Mouse (Mus musculus) mouse embryonic stem cell (cell line): ENCODE data around the gene Mesp1.

Experiments
- in situ Hi-C, 2 experiments: fragments of 300-500 bp; cut with MboI; formaldehyde crosslinking; loops; 1 replicate in 1 of 2; 3 replicates in 1 of 2; pipeline ENCODE4 v1.14.3; 2019 to 2020; ENCODE audit warnings: low sequenced_read_pairs in 2 of 2, low pct_unique_long_range_greater_than_20kb in 1 of 2, mixed read lengths in 1 of 2; ENCODE audit not compliant: unreplicated experiment in 1 of 2

The Mesp1 gene

GRCm38 (mm10) chr7:79793688-79794087, at the start of gene Mesp1:
Gene Mesp1 (minus strand): TSS chr7:79793788.
- in situ Hi-C loops, result loop anchor here in 1 of 2 experiments (10.0 kb wide), 1 partner anchor 201 kb away; no protein-coding TSS in a partner anchor

- in situ Hi-C loops, result no loop called here
Measured at GRCm38 (mm10) chr7:79842163-79842562, 48.6 kb upstream of the Mesp1 start.

DNA sequence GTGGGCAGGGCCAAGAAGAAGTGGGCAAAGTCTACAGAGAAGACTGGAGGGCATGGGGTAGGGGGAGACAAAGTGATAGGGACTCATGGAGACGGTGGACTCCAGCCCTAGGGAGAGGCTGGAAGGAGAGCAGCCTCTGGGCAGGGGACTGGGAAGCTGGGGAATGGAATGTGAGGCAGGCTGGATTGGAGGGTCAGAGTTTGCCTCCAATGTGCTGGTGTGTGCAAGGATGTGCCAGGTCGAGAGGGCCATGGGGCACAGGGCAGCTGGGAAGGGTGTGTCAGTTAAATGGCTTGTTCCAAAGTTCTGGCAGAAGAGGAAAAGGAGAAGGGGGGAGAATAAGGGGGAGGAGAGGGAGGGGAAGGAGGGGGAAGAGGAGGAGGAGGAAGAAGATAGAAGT, 43.7 kb upstream of the Mesp1 start:
- in situ Hi-C loops, result no loop called here

GRCm38 (mm10) chr7:79835196-79835595, 41.6 kb upstream of the Mesp1 start:
- in situ Hi-C loops, result no loop called here

- in situ Hi-C loops, result no loop called here
Measured at GRCm38 (mm10) chr7:79832980-79833379, 39.4 kb upstream of the Mesp1 start.

- in situ Hi-C loops, result no loop called here
Measured at GRCm38 (mm10) chr7:79831585-79831984, 38.0 kb upstream of the Mesp1 start.

GRCm38 (mm10) chr7:79831145-79831544, 37.6 kb upstream of the Mesp1 start:
- in situ Hi-C loops, result no loop called here

DNA sequence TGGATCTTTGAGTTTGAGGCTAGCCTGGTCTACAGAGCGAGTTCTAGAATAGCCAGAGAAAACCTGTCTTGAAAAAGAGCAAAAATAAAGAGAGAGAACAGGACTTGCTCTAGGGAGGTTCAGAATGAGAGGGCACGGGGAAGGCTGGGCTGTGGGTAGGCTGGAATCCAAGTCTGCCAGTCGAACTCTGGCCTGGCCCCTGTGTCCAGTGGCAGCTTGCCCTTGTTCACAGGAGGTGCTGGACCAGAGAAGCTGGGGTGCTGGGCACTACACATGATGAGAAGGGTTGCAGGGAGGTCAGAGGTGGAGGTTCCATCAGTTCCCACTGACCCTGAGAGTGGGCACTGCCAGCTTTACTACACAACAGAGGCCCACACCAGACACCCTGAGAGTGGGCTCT, 34.8 kb upstream of the Mesp1 start:
- in situ Hi-C loops, result no loop called here

GRCm38 (mm10) chr7:79822092-79822695, 28.6 kb upstream of the Mesp1 start:
- in situ Hi-C loops, result no loop called here

DNA sequence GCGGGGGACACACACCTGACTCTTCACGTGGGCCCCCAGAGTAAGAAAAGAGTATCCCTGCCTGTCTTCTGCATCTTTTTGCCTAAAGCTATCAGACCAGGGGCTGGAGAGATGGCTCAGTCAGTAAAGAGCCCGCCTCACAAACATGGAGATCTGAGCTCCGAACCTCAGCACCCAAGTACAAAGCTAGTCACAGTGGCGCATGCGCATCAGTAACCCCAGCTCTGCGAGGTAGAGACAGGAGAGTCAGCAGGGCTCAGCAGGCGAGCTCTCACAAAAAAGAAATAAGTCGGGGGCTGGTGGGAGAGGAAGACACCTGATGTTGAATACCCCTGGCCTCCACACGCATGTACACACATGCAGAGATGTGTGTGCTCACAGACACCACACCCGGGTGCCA, 26.4 kb upstream of the Mesp1 start:
- in situ Hi-C loops, result no loop called here

GRCm38 (mm10) chr7:79819515-79819914, 25.9 kb upstream of the Mesp1 start:
- in situ Hi-C loops, result no loop called here

GRCm38 (mm10) chr7:79818321-79818720, 24.7 kb upstream of the Mesp1 start:
- in situ Hi-C loops, result no loop called here

DNA sequence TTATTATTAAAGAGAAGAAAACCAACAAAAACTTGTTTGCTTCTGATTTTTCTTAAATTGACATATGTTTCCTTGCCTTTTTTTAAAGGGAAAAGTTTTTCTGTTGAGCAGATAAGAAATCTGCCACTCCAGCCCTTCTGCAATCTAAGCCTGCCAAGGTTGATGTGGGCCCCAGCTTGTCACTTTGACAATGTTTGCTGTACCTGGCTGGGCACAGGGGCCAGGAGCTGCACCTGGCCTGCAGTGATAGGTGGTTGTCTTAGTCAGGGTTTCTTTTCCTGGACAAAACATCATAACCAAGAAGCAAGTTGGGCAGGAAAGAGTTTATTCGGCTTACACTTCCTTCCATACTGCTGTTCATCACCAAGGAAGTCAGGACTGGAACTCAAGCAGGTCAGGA, 19.8 kb upstream of the Mesp1 start:
- in situ Hi-C loops, result no loop called here

DNA sequence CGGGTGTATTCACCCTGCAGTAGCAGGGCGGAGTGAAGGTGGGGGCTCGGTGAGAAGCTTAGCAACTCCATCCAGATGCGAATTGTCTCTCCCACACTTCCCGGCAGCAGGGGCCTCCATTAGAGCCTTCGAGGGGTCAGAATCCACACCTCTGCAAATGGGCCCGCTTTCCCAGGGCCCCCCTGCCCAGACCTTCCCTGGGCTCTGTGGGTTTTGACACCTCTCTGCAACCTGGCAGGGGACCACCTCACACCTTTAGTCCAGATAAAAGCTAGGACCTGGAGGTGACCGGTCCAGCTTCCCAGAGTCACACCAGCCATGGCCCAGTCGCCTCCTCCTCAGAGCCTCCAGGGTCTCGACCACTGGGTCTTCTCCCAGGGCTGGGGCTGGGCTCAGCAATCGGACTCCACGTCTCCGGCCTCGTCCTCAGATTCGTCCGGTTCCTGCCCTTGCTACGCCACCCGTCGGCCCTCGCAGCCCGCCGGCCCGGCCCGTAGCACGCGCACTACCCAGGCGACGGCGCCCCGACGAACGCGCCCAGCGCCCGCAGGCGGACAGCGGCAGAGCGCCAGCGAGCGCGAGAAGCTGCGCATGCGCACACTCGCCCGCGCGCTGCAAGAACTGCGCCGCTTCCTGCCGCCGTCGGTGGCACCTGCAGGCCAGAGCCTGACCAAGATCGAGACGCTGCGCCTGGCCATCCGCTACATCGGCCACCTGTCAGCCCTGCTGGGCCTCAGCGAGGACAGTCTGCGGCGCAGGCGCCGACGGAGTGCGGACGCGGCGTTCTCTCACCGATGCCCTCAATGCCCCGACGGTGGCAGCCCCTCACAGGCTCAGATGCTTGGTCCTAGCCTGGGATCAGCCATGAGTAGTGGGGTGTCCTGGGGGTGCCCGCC, 17.3 kb upstream of the Mesp1 start, which contains the start of gene Mesp2:
Gene Mesp2, plus strand, starts transcription at position 117 of the 896 bp plus-strand sequence.
- in situ Hi-C loops, result no loop called here

- in situ Hi-C loops, result no loop called here
Measured at GRCm38 (mm10) chr7:79808561-79808960, 15.0 kb upstream of the Mesp1 start.

GRCm38 (mm10) chr7:79803887-79804286, 10.3 kb upstream of the Mesp1 start:
- in situ Hi-C loops, result no loop called here

- in situ Hi-C loops, result no loop called here
Measured at GRCm38 (mm10) chr7:79802037-79802436, 8.4 kb upstream of the Mesp1 start.

- in situ Hi-C loops, result no loop called here
Measured at GRCm38 (mm10) chr7:79801391-79801790, 7.8 kb upstream of the Mesp1 start.

- in situ Hi-C loops, result no loop called here
Measured at GRCm38 (mm10) chr7:79800336-79800735, 6.7 kb upstream of the Mesp1 start.

DNA sequence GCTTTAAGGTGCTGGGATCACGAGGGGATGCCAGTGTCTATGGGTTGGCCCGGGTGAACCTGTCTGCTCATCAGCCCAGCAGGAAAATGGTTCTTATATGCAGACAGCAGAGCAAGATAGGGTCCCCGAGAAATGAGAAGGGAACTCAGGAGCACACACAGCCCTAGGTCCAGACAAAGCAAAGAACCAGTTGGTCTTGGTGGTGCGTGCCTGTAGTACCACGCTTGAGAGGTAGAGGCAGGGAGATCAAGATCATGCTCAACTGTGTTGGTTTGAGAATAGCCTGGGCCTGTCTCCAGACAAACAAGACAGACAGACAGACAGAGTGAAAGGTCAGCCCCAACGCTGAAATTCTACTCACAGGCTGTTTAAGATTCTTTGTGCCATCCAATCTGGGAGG, 5.9 kb upstream of the Mesp1 start:
- in situ Hi-C loops, result loop anchor here (5.0 to 10.0 kb wide), 3 partner anchors 113 to 195 kb away; no protein-coding TSS in a partner anchor
